Mouse (Mus musculus) stomach, embryonic 15.5 days (tissue): ENCODE measurements around the gene Ssh1. TPM values are rescaled to one million over a fixed set of nuclear protein-coding genes. Genes with fewer than 3 reads are reported as not detected.

Source experiments
- ATAC-seq: fragments of 200-750 bp; cut with Nextera tagmentation; 2 replicates; pipeline ENCODE4 v1.8.0; 2017; ENCODE audit warnings: low read depth, moderate number of reproducible peaks, moderate TSS enrichment; ENCODE audit not compliant: insufficient read depth, low FRiP score
- H3K27ac ChIP-seq: fragments of 300-500 bp; sonication (generic); 2 replicates; pipeline ENCODE4 v1.5.1; 2015; ENCODE audit warnings: mild to moderate bottlenecking, inconsistent platforms
- H3K27me3 ChIP-seq: fragments of 300-500 bp; sonication (generic); replicated peaks from 2 replicates; pipeline ENCODE4 v1.6.1; 2015; ENCODE audit warnings: inconsistent platforms
- H3K36me3 ChIP-seq: fragments of 300-500 bp; sonication (generic); 2 replicates; pipeline ENCODE4 v1.6.1; 2015; ENCODE audit warnings: inconsistent platforms
- H3K4me1 ChIP-seq: fragments of 300-500 bp; sonication (generic); 2 replicates; pipeline ENCODE4 v1.6.1; 2015; ENCODE audit warnings: inconsistent platforms
- H3K4me2 ChIP-seq: fragments of 300-500 bp; sonication (generic); 2 replicates; pipeline ENCODE4 v1.6.1; 2015; ENCODE audit warnings: mild to moderate bottlenecking, inconsistent platforms
- H3K4me3 ChIP-seq: fragments of 300-500 bp; sonication (generic); replicated peaks from 2 replicates; pipeline ENCODE4 v1.5.1; 2015; ENCODE audit warnings: inconsistent platforms
- H3K9ac ChIP-seq: fragments of 300-500 bp; sonication (generic); 2 replicates; pipeline ENCODE4 v1.6.1; 2015; ENCODE audit warnings: inconsistent platforms
- H3K9me3 ChIP-seq: fragments of 300-500 bp; sonication (generic); 2 replicates; pipeline ENCODE4 v1.6.1; 2016; ENCODE audit warnings: inconsistent platforms
- whole genome bisulfite sequencing: fragments of 180-500 bp; shearing (Covaris S2); methylation state at CpG from one replicate; pipeline ENCODE4 v1.1.7; 2015; 5-methylcytosine and 5-hydroxymethylcytosine counted together
- polyA plus RNA-seq: library from polyadenylated mRNA; unstranded; fragments of >200 nt; fragmentation: Nextera tagmentation; extraction: Ambion mirVana; gene quantifications from 2 replicates; pipeline ENCODE4 v1.2.1, GENCODE M21; 2015

Gene Ssh1
- polyA plus RNA-seq, 1 experiment from 2014 or later = 13.7 TPM

GRCm38 (mm10) chr5:113991141-113991540 lies 2.6 kb downstream of the Ssh1 start:
- WGBS = 70% methylated on average over 7 of the region's 7 CpGs
- Histone ChIP-seq H3K4me2 (no peak overlapping the region), H3K9me3 (no peaks in the 10 kb centered on the region), H3K27me3 (no peaks in the 10 kb centered on the region), H3K4me3 (no peak overlapping the region), H3K27ac (no peak overlapping the region), H3K4me1 (peaks cover 24% of the 10 kb centered on the region), H3K36me3 (peaks cover 3% of the 10 kb centered on the region; the same call in 1 of the 2 replicates), H3K9ac (no peak overlapping the region)
- no peak for ATAC-seq

GRCm38 (mm10) chr5:113990593-113990992 lies 3.1 kb downstream of the Ssh1 start:
- WGBS = 87% methylated on average over 5 of the region's 5 CpGs
- Histone ChIP-seq H3K36me3 (peaks cover 3% of the 10 kb centered on the region; the same call in 1 of the 2 replicates), H3K4me2 (no peak overlapping the region), H3K27me3 (no peaks in the 10 kb centered on the region), H3K4me3 (no peak overlapping the region), H3K9ac (no peak overlapping the region), H3K4me1 (peaks cover 27% of the 10 kb centered on the region), H3K27ac (no peak overlapping the region), H3K9me3 (no peaks in the 10 kb centered on the region)
- no peak for ATAC-seq

- Histone ChIP-seq H3K4me2 (no peak overlapping the region), H3K4me3 (no peak overlapping the region), H3K36me3 (peaks cover 3% of the 10 kb centered on the region; the same call in 1 of the 2 replicates), H3K4me1 (peaks cover 30% of the 10 kb centered on the region), H3K9ac (no peak overlapping the region), H3K27me3 (no peaks in the 10 kb centered on the region), H3K9me3 (no peaks in the 10 kb centered on the region), H3K27ac (no peak overlapping the region)
- no peak for ATAC-seq
- WGBS = 78% methylated on average over 20 of the region's 20 CpGs
These were observed 4.2 kb downstream of the Ssh1 start for GRCm38 (mm10) chr5:113989437-113990024.

DNA sequence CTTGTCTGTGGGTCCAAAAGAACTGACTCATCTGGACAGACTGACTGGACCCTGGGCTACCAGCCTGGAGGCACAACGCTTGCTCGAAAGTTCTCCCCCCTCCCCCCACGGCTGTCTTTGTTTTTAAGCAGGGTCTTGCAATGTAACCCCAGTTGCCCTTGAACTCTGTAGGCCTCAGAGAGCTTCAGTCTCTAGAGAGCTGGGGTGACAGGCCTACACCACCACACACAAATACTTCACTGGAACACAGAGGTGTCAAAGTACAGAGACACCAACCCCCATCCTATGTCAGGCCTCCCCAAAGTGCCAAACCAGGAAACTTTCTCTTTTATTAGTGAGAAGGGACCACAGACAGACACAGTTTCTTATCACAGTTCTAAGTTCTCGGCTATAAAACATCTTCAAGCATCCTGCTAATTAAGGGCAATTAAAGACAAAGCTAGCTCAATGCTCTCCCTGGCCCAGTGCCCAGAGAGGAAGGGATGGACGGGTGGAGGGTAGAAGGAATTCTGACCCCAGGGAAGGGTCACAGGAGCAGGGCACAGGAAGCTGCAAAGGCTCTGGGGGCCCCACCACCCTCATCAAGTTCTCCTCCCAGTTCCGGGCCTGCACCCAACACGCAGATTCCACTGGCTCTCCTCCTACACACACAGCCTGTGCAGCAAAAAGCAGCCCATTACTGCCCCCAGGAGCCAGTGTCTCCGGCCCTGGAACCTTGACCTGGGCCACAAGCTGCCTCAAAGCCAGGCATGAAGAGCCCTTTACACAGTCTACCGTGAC lies 7.3 kb downstream of the Ssh1 start:
- Histone ChIP-seq H3K27me3 (no peaks in the 10 kb centered on the region), H3K4me2 (no peak overlapping the region), H3K9me3 (no peaks in the 10 kb centered on the region), H3K4me3 (no peak overlapping the region), H3K9ac (no peak overlapping the region), H3K4me1 (peaks cover 21% of the 10 kb centered on the region), H3K36me3 (peaks cover 3% of the 10 kb centered on the region; the same call in 1 of the 2 replicates), H3K27ac (peak overlapping the region; percentile 26; the same call in 1 of the 2 replicates)
- 37% methylated on average over 9 of the region's 9 CpGs for WGBS
- ATAC-seq = no peak

- no peak for ATAC-seq
- H3K9ac ChIP-seq = no peak overlapping the region
- H3K27me3 ChIP-seq = no peaks in the 10 kb centered on the region
- 55% methylated on average over 2 of the region's 2 CpGs for WGBS
- H3K27ac ChIP-seq = peak overlapping the region; percentile 32; the same call in 1 of the 2 replicates
- H3K9me3 ChIP-seq = no peaks in the 10 kb centered on the region
- H3K4me1 ChIP-seq = peaks cover 20% of the 10 kb centered on the region
- H3K4me3 ChIP-seq = no peak overlapping the region
- H3K4me2 ChIP-seq = no peak overlapping the region
- H3K36me3 ChIP-seq = peaks cover 3% of the 10 kb centered on the region; the same call in 1 of the 2 replicates
These were observed 8.0 kb downstream of the Ssh1 start for GRCm38 (mm10) chr5:113985737-113986136.

- no peak overlapping the region for H3K9ac ChIP-seq
- H3K9me3 ChIP-seq = no peaks in the 10 kb centered on the region
- no peak overlapping the region for H3K4me3 ChIP-seq
- H3K4me2 ChIP-seq = no peak overlapping the region
- no peak overlapping the region for H3K27ac ChIP-seq
- H3K4me1 ChIP-seq = peaks cover 20% of the 10 kb centered on the region
- no peaks in the 10 kb centered on the region for H3K27me3 ChIP-seq
- ATAC-seq = peak; percentile 83
- WGBS = 71% methylated on average over 13 of the region's 13 CpGs
- peaks cover 3% of the 10 kb centered on the region; the same call in 1 of the 2 replicates for H3K36me3 ChIP-seq
These were observed 9.5 kb downstream of the Ssh1 start for GRCm38 (mm10) chr5:113984025-113984740.

DNA sequence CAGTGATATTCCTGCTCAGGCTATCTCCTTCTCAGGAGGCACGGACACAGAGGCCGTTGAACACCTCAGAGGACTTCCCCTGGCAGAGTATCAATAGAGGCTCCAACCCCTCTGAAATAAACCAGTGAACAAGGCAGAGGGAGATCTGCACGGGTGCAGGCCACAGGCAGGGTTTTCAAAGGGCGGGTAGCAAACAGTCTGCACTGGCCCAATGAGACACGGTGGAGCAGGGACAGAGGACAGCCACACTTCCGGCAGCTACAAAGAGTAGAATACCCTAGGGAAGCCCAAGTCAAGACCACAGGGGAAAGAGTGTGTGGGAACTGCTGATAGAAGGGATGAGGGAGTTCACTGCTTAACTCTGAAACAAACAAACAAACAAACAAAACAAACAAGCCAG lies 10.2 kb downstream of the Ssh1 start:
- H3K36me3 ChIP-seq = no peaks in the 10 kb centered on the region; the same call in 1 of the 2 replicates
- H3K9ac ChIP-seq = no peak overlapping the region
- ATAC-seq = no peak
- H3K4me2 ChIP-seq = no peak overlapping the region
- no peaks in the 10 kb centered on the region for H3K27me3 ChIP-seq
- 69% methylated on average over 6 of the region's 6 CpGs for WGBS
- no peaks in the 10 kb centered on the region for H3K9me3 ChIP-seq
- no peak overlapping the region for H3K27ac ChIP-seq
- no peak overlapping the region for H3K4me3 ChIP-seq
- peaks cover 20% of the 10 kb centered on the region for H3K4me1 ChIP-seq

DNA sequence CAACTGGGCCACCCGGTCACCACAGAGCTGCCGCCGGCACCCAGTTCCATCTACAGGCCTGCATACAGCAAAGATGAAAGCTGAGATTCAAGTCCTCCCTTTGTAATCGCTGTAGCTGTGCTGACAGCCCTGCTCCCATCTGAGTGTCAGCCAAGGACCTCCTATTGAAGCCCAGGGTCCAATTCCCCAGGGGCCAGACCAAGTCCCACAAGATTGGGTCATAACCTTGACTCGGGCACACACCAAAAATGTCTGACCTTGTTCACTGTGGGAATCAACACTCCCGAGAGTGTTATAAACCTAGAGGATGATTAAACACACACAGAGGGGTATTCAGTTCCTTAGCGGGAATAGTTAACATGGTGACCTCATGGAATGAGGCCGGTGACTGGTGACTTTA lies 11.9 kb downstream of the Ssh1 start:
- ATAC-seq = no peak
- 82% methylated on average over 8 of the region's 8 CpGs for whole genome bisulfite sequencing

DNA sequence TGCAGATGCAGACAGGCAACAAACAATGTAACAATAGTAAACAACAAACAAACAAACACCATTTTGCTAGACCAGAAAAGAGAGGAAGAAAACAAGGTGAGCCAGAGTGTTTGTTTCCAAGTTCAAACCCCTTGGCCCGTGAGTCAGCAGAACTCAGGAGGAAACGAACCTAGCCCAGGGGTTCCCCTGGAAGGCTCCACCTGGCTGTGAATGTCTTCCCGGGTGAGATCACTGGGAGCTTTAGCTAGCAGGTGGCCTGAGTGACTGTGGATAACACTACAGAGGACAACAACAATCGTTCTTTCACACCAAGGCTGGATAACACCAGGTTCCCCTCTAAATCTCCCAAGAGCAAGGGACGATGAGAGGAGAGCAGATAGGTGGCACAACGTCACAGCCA lies 12.5 kb downstream of the Ssh1 start:
- Histone ChIP-seq H3K27ac (no peak overlapping the region), H3K9me3 (no peaks in the 10 kb centered on the region), H3K36me3 (peaks cover 10% of the 10 kb centered on the region; the same call in 1 of the 2 replicates), H3K9ac (no peak overlapping the region), H3K27me3 (no peaks in the 10 kb centered on the region), H3K4me1 (peaks cover 20% of the 10 kb centered on the region), H3K4me3 (no peak overlapping the region), H3K4me2 (no peak overlapping the region)
- no peak for ATAC-seq
- WGBS = 74% methylated on average over 6 of the region's 6 CpGs

More for the DNA sequence above, 11.9 kb downstream of the Ssh1 start:
- Histone ChIP-seq H3K4me3 (no peak overlapping the region), H3K36me3 (peaks cover 7% of the 10 kb centered on the region; the same call in 1 of the 2 replicates), H3K4me1 (peaks cover 25% of the 10 kb centered on the region), H3K9me3 (no peaks in the 10 kb centered on the region), H3K9ac (no peak overlapping the region), H3K27me3 (no peaks in the 10 kb centered on the region), H3K27ac (no peak overlapping the region), H3K4me2 (no peak overlapping the region)

DNA sequence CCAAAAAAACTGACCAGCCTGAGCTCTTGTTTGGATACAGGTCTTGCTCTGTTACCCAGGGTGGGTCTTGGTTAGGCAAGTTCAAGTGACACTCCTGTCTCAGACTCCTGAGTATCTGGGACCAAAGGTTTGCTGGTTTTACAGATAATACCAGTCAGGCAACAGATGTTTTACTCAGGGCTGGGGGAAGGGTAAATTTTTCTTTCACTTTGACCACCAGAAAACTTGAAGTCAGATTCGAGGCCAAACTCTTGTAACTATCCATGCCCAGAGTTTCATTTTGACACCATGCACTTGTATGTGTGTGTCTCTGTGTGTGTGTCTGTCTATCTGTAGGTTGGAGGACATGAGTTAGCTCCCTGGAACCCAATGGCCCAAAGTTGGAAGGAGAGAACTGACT lies 13.2 kb downstream of the Ssh1 start:
- Histone ChIP-seq H3K27me3 (no peaks in the 10 kb centered on the region), H3K9ac (no peak overlapping the region), H3K9me3 (no peaks in the 10 kb centered on the region), H3K4me1 (peaks cover 22% of the 10 kb centered on the region), H3K36me3 (peaks cover 10% of the 10 kb centered on the region; the same call in 1 of the 2 replicates), H3K27ac (no peak overlapping the region), H3K4me2 (no peak overlapping the region), H3K4me3 (no peak overlapping the region)
- WGBS = 75% methylated on average over 1 of the region's 1 CpGs
- no peak for ATAC-seq

GRCm38 (mm10) chr5:113977309-113977708 lies 16.4 kb downstream of the Ssh1 start:
- peak; percentile 54; the same call in 1 of the 2 replicates for ATAC-seq
- peaks cover 10% of the 10 kb centered on the region; the same call in 1 of the 2 replicates for H3K36me3 ChIP-seq
- no peaks in the 10 kb centered on the region for H3K9me3 ChIP-seq
- H3K4me1 ChIP-seq = peaks cover 33% of the 10 kb centered on the region
- no peaks in the 10 kb centered on the region for H3K27me3 ChIP-seq
- H3K4me3 ChIP-seq = no peak overlapping the region
- H3K27ac ChIP-seq = no peak overlapping the region
- H3K9ac ChIP-seq = no peak overlapping the region
- H3K4me2 ChIP-seq = no peak overlapping the region
- WGBS = 75% methylated on average over 8 of the region's 8 CpGs
